Comparison of ENCODE assay signal across 10 mouse cellular contexts in genomic region chr4:150486097-150486496, GRCm38 (mm10).
DNase-seq lines count a peak whose midpoint lies in the region; ATAC-seq and TF ChIP-seq lines count a peak whose summit lies in the region.
"Had no signal": no experiment of that assay in that cellular context is flagged by ENCODE, and none has a peak within 500 bp of the region (broad histone marks: within the 10 kb centered on the region; RNA-seq: fewer than 3 reads in every experiment).

No protein-coding gene starts in this region.

- TF ChIP-seq CTCF in layer of hippocampus, adult 2 months (conservative IDR thresholded peaks at IDR 0.05): no peak
- TF ChIP-seq CTCF in MEL (IDR thresholded peaks at IDR 0.05 in 2 of 3, conservative IDR thresholded peaks at IDR 0.05 in 1 of 3; ENCODE audit: control insufficient read depth in 1 of 3, insufficient read depth in 1 of 3, low read depth in 2 of 3, low read length in 3 of 3, poor library complexity in 1 of 3, severe bottlenecking in 1 of 3): no peak

- H3K4me2 ChIP-seq in midbrain, embryonic 11.5 days: no peak overlapping the region

- H3K36me3 ChIP-seq in MEL (ENCODE audit: control insufficient read depth in 1 of 2, insufficient read depth in 2 of 2, low read length in 2 of 2): no peaks in the 10 kb centered on the region
- H3K36me3 ChIP-seq in midbrain, embryonic 11.5 days (ENCODE audit: control insufficient read depth, insufficient read depth, low read length): 0 out of 2 replicates have a peak, but pooled peaks cover 3% of the 10 kb centered on the region

- H3K4me3 ChIP-seq in layer of hippocampus, adult 2 months: peak overlapping the region; percentile 9; the same call in 1 of the 2 replicates
- H3K4me3 ChIP-seq in MEL (ENCODE audit: control insufficient read depth in 1 of 2, insufficient read depth in 1 of 2, low read depth in 2 of 2, low read length in 2 of 2): no peak overlapping the region
- no peak overlapping the region for H3K4me3 ChIP-seq in midbrain, embryonic 11.5 days (ENCODE audit: low read depth, low read length)

- no peak for ATAC-seq in midbrain, embryonic 11.5 days (ENCODE audit: low FRiP score)
- ATAC-seq: hindbrain, postnatal 0 days had no signal

- H3K4me1 ChIP-seq in MEL (ENCODE audit: control insufficient read depth in 1 of 2, insufficient read depth in 2 of 2, low read length in 2 of 2): no peaks in the 10 kb centered on the region
- peaks cover 14% of the 10 kb centered on the region for H3K4me1 ChIP-seq in midbrain, embryonic 11.5 days (ENCODE audit: control insufficient read depth, insufficient read depth, low read length)

- no peak overlapping the region for H3K9ac ChIP-seq in MEL (ENCODE audit: control insufficient read depth, low read depth, low read length, poor library complexity, severe bottlenecking)
- no peak overlapping the region for H3K9ac ChIP-seq in midbrain, embryonic 11.5 days (ENCODE audit: low read length)

- no peak for TF ChIP-seq EP300 in MEL (IDR thresholded peaks at IDR 0.05; ENCODE audit: low read depth in 1 of 2, low read length in 2 of 2)

- TF ChIP-seq POLR2A in MEL (IDR thresholded peaks at IDR 0.05; ENCODE audit: control insufficient read depth in 1 of 2, insufficient read depth in 1 of 2, low read depth in 1 of 2, low read length in 2 of 2, poor library complexity in 1 of 2): no peak

- DNase-seq in layer of hippocampus, adult 2 months (ENCODE audit: low spot score in 2 of 2): no peak
- no peak for DNase-seq in layer of hippocampus, adult 9-11 months
- peak; percentile 74 for DNase-seq in MEL (ENCODE audit: low read depth, low spot score)
- DNase-seq in c-Kit-positive CD71-negative TER-119-negative erythroid progenitor cells, embryonic 14.5 days (ENCODE audit: low read depth): peak; percentile 43
- DNase-seq in naive thymus-derived CD4-positive, alpha-beta T cell, adult 2 months (ENCODE audit: low read depth): peak; percentile 22
- no peak for DNase-seq in embryo, embryonic 10.5 days (ENCODE audit: low spot score)
- no peak for DNase-seq in midbrain, embryonic 11.5 days (ENCODE audit: low spot score, missing footprints)
- DNase-seq in layer of hippocampus, adult 9-10 months (ENCODE audit: low spot score): no peak
- DNase-seq: right cerebral cortex, postnatal 25 days had no signal

- no peaks in the 10 kb centered on the region for H3K27me3 ChIP-seq in MEL (ENCODE audit: control insufficient read depth in 1 of 2, insufficient read depth in 2 of 2, low read length in 2 of 2)
- no peaks in the 10 kb centered on the region for H3K27me3 ChIP-seq in midbrain, embryonic 11.5 days (ENCODE audit: control insufficient read depth, insufficient read depth, low read length)

- WGBS in midbrain, embryonic 11.5 days: 40% methylated on average over 2 of the region's 2 CpGs

- H3K79me2 ChIP-seq in MEL (ENCODE audit: control insufficient read depth, insufficient read depth, low read length, poor library complexity): no peaks in the 10 kb centered on the region

- no peaks in the 10 kb centered on the region for H3K9me3 ChIP-seq in MEL (replicated peaks; ENCODE audit: insufficient read depth, low read length)
- no peaks in the 10 kb centered on the region for H3K9me3 ChIP-seq in midbrain, embryonic 11.5 days (ENCODE audit: control insufficient read depth, low read length)

- H3K27ac ChIP-seq in layer of hippocampus, adult 2 months: peak overlapping the region; percentile 89
- no peak overlapping the region; the same call in 1 of the 2 replicates for H3K27ac ChIP-seq in MEL (ENCODE audit: control insufficient read depth, low read depth, low read length)
- no peak overlapping the region for H3K27ac ChIP-seq in midbrain, embryonic 11.5 days (ENCODE audit: low read depth, low read length)
- H3K27ac ChIP-seq: hindbrain, postnatal 0 days had no signal

- TF ChIP-seq RAD21 in MEL (IDR thresholded peaks at IDR 0.05; ENCODE audit: low read depth, low read length): no peak

TF ChIP-seq in MEL, 35 proteins besides CTCF, POLR2A, EP300 and RAD21:
- TF ChIP-seq POLR2AphosphoS5 (IDR thresholded peaks at IDR 0.05; ENCODE audit: borderline replicate concordance, low read depth, low read length) (no peak), SIN3A (IDR thresholded peaks at IDR 0.05; ENCODE audit: low read length) (peak; percentile 38; the same call in 1 of the 2 replicates), CHD2 (IDR thresholded peaks at IDR 0.05; ENCODE audit: low read length) (no peak), TAL1 (IDR thresholded peaks at IDR 0.05; ENCODE audit: low read length) (no peak), POLR2AphosphoS2 (IDR thresholded peaks at IDR 0.05; ENCODE audit: low read length) (no peak)

Comparison
In these comparisons a context has a peak if more than half of its experiments do, and no peak if none do; other contexts are left out.
1. DNase-seq: peak in MEL (single experiment), c-Kit-positive CD71-negative TER-119-negative erythroid progenitor cells, embryonic 14.5 days (single experiment) and naive thymus-derived CD4-positive, alpha-beta T cell, adult 2 months (single experiment); none in layer of hippocampus, adult 2 months (0 of 2), layer of hippocampus, adult 9-11 months (single experiment), embryo, embryonic 10.5 days (single experiment), midbrain, embryonic 11.5 days (single experiment) and layer of hippocampus, adult 9-10 months (single experiment).